Mouse (Mus musculus) bone marrow, adult 2 months (tissue): ENCODE data around the gene Prss32. TPM values are rescaled to one million over a fixed set of nuclear protein-coding genes. Genes with fewer than 3 reads are reported as not detected.

Experiments used
- H3K27ac ChIP-seq: fragments of 200-500 bp; 2 replicates; pipeline ENCODE4 v1.5.1; 2012; ENCODE audit warnings: low read depth, mild to moderate bottlenecking, control low read depth, inconsistent platforms, low read length; ENCODE audit not compliant: control insufficient read depth, poor library complexity, insufficient read depth
- H3K4me1 ChIP-seq: fragments of 200-500 bp; 2 replicates; pipeline ENCODE4 v1.6.1; 2011; ENCODE audit warnings: low read length; ENCODE audit not compliant: control insufficient read depth, insufficient read depth
- H3K4me3 ChIP-seq: fragments of 200-500 bp; replicated peaks from 2 replicates; pipeline ENCODE3; 2011; ENCODE audit warnings: mild to moderate bottlenecking, low read depth, low read length, control low read depth; ENCODE audit not compliant: control insufficient read depth
- CTCF ChIP-seq: fragments of 200-500 bp; IDR thresholded peaks from 2 replicates; pipeline ENCODE4 v1.5.1; 2011; ENCODE audit warnings: low read length, control low read depth; ENCODE audit not compliant: control insufficient read depth, insufficient read depth
- POLR2A ChIP-seq: fragments of 200-500 bp; IDR thresholded peaks from 2 replicates; pipeline ENCODE4 v1.6.1; 2011; ENCODE audit warnings: low read depth, mild to moderate bottlenecking, control low read depth, low read length, borderline replicate concordance; ENCODE audit not compliant: control insufficient read depth
- WGBS: fragments of 180-500 bp; shearing (Covaris S2); methylation state at CpG from one replicate; pipeline ENCODE4 v1.1.7; 2018; 5-methylcytosine and 5-hydroxymethylcytosine counted together
- polyA plus RNA-seq: library from polyadenylated mRNA; stranded (reverse); fragments of >200 nt; gene quantifications from 2 replicates; pipeline ENCODE4 v1.2.4, GENCODE M21; 2011; ENCODE audit warnings: low replicate concordance; ENCODE audit not compliant: missing spikeins, insufficient read depth, insufficient read length

The Prss32 gene
- polyA plus RNA-seq = not detected in 2 replicates

DNA sequence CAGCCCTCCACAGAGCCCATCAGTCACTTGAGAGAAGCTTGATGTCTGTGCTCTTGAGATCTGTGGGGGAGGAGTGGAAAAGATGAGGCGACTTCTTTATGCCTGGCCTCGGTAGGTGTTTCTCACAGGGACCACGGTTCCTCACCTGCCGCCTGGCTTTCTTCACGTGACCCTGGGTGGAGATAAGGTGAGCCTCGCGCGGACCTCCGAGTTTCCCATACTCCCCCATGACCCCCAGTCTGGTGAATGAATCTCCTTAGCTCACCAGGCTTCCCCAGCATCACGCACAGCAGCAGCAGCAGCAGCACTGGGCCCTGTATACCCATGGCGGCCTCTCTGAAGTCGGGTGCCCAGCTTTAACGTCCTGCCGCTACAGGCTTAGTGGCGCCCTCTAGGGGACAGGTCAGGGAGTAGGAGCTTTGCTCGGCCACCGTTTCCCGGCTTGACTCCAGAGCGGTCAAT, at the start of gene Prss32, which contains the start of gene Prss41:
Gene Prss32 (plus strand): TSS at position 44 of the 462 bp plus-strand sequence.
Gene Prss41 (minus strand): TSS at position 361 of the 462 bp plus-strand sequence.
- 38% methylated on average over 19 of the region's 19 CpGs for WGBS
- no peak within 1 kb of the TSS for H3K27ac ChIP-seq
- TF ChIP-seq CTCF (peak; percentile 79), POLR2A (no peak)
- H3K4me1 ChIP-seq = no peaks in the 10 kb centered on the region; the same call in 1 of the 2 replicates
- no peak within 1 kb of the TSS for H3K4me3 ChIP-seq

GRCm38 (mm10) chr17:23795323-23795722, 48.3 kb upstream of the Prss32 start:
- no peak overlapping the region for H3K4me3 ChIP-seq
- H3K4me1 ChIP-seq = no peaks in the 10 kb centered on the region; the same call in 1 of the 2 replicates
- 93% methylated on average over 8 of the region's 8 CpGs for WGBS
- TF ChIP-seq CTCF (no peak), POLR2A (no peak)
- H3K27ac ChIP-seq = no peak overlapping the region

DNA sequence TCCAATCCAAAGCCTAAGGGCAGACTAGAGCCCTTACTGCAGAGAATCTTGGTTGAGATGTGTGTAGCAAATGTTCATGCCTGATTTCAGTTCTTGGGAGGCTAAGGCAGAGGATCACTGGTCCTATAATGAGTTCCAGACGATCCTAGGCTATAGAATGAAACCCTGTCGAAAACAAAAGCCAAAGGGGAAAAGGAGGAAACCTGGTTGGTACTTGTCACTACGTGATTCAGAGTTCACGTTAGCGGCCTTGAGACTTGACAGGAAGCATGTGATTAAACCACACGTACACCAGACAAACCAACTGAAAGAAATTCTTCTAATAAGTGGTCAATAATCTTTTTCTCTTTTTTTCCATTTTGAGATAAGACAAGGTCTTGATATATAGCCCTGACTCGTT, 46.3 kb upstream of the Prss32 start:
- Histone ChIP-seq H3K4me1 (no peaks in the 10 kb centered on the region), H3K4me3 (no peak overlapping the region), H3K27ac (no peak overlapping the region)
- no peak for TF ChIP-seq POLR2A
- TF ChIP-seq CTCF = no peak
- WGBS = 11% methylated on average over 7 of the region's 7 CpGs

DNA sequence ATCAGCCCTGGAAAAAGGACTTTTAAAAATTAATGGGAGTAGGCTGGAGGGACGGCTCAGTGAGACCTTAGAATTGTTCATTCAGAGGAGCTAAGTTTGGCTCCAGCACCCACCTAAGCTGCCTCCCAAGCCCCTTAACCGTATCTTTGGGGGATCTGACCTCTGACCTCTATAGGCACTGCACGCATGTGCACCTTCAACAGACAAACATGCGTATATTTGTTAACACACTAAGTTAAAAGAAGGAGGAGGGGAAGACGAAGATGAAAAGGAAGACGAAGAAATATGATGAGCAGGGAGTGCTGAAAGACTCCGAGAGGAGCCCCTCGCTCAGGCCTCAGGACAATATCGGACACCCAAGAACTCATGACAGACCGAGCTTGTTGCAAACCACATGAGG, 42.0 kb upstream of the Prss32 start:
- Histone ChIP-seq H3K4me1 (peaks cover 1% of the 10 kb centered on the region; the same call in 1 of the 2 replicates), H3K4me3 (no peak overlapping the region), H3K27ac (no peak overlapping the region)
- TF ChIP-seq POLR2A (no peak), CTCF (no peak)
- 94% methylated on average over 10 of the region's 10 CpGs for WGBS

DNA sequence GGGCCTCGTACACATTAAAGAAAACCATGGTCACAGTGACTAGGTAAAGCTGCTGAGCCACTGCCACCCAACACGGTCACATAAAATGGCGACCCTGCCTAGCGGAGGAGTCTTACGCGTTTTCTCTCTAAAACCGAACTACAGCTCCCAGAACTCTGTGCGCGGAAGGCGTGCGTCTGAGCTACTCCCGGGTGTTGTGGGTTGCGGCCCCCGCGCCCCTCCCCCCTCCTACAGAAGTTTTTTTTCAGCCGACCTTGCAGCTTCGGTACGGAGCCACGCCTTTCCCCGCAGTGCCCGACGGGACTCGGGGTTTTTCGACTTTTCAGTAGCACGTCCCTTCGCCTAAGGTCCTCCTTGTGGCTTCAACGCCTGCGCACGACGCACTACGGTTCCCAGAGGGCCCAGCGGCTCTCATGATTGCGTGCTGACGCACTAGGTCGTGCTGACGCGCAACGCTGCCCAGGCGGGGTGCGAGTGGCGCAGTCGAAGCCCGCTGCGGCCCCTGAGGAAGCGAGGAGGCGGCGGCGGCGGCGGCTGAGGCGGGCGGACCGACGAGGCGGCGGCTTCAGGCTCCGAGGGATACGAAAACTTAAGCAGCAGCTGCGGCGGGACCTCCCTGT, 40.8 kb upstream of the Prss32 start:
- Histone ChIP-seq H3K4me3 (peak overlapping the region; percentile 64), H3K27ac (peak overlapping the region; percentile 98), H3K4me1 (peaks cover 1% of the 10 kb centered on the region; the same call in 1 of the 2 replicates)
- under 1% methylated on average over 58 of the region's 60 CpGs for WGBS
- no peak; the same call in 1 of the 2 replicates for TF ChIP-seq CTCF
- TF ChIP-seq POLR2A = peak; percentile 92; the same call in 1 of the 2 replicates

DNA sequence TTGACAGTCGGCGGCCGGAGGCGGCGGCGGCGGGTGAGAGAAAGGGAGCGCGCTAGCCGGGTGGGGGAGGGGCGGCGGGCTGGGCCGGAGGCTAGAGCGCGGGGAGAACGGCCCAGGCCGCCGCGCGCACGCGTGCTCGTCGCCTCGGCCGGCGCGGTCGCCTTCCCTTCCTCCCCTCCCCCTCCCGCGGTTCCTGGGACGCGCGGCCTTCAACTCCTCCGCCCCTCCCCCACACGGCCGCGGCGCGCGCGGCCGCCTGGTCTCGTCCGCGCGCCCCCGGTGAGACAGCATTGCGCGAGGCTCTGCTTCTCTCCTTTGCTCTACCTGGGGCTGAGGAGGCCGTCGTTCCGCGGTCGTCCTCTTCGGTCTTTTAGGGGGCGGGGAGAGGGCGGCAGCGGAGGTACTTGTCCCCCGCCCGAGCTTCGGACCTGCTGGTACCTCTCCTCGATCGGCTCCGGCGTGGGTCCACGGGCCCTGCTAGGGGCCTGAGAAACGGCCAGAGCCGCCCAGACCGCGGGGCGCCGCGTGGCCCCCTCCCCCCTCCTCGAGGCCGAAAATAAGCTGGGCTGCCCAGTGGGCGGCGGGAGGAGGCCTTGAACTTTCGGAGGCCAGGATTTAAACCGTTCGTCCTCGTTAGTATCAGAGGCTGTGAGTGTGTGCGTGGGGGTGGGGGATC, 40.2 kb upstream of the Prss32 start:
- WGBS = under 1% methylated on average over 78 of the region's 83 CpGs
- no peak for TF ChIP-seq POLR2A
- no peak for TF ChIP-seq CTCF
- Histone ChIP-seq H3K27ac (peak overlapping the region; percentile 98), H3K4me1 (peaks cover 1% of the 10 kb centered on the region; the same call in 1 of the 2 replicates), H3K4me3 (peak overlapping the region; percentile 64)

DNA sequence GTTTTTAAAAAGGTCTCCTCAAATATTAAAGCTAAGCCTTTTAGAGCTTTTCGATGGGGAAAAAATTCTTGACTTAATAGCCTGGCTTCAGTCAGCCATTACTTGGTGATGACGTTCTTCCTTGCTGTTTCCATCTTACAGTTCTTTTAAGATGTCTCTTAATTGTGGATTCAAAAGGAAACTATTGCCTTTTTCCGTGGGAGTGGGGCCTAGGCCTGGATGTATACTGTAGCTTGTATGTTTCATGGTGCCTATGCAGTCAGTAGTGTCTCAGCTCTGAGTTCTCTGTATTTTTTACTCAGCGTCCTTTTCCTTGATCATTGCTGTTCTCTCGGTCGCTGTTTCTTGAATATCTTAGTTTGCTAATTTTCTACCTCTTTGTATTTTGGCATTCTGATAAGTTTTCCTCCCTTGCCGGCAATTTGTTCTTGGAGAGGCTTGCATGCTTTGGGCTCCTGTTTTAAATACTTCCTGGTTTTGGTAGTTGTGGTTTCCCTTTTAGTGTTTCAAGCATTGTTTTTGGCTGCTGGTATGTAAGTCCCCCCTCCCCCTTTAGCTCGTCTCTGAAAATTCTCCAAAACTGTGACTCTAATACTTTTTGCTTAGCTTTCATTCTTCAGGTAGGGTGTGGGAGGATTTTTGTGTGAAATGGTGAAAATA, 39.1 kb upstream of the Prss32 start:
- 0% methylated on average over 8 of the region's 8 CpGs for WGBS
- H3K4me1 ChIP-seq = peaks cover 1% of the 10 kb centered on the region; the same call in 1 of the 2 replicates
- peak overlapping the region; percentile 36; the same call in 1 of the 2 replicates for H3K27ac ChIP-seq
- H3K4me3 ChIP-seq = peak overlapping the region; percentile 64
- TF ChIP-seq CTCF = no peak
- no peak for TF ChIP-seq POLR2A

- peak overlapping the region; percentile 20; the same call in 1 of the 2 replicates for H3K27ac ChIP-seq
- peaks cover 1% of the 10 kb centered on the region; the same call in 1 of the 2 replicates for H3K4me1 ChIP-seq
- WGBS = 54% methylated on average over 25 of the region's 25 CpGs
- H3K4me3 ChIP-seq = no peak overlapping the region
- TF ChIP-seq POLR2A = peak; percentile 24; the same call in 1 of the 2 replicates
- TF ChIP-seq CTCF = peak; percentile 26; the same call in 1 of the 2 replicates
Measured at GRCm38 (mm10) chr17:23806867-23807266, 36.8 kb upstream of the Prss32 start.
